Mouse (Mus musculus) kidney, adult 2 months (tissue): ENCODE measurements around the gene Zfp626. TPM values are rescaled to one million over a fixed set of nuclear protein-coding genes. Genes with fewer than 3 reads are reported as not detected.
A peak's percentile ranks its signal among the peaks of the same experiment; 100 is the strongest.
"Not testable (repeated sequence)": the region's sequence is repeated elsewhere in the genome, so short reads cannot be mapped to it uniquely, and the experiment has no call there.

Experiments
- DNase-seq: peaks from one replicate; pipeline ENCODE4 v3.0.0; 2021
- H3K27ac ChIP-seq: fragments of 200-500 bp; 2 replicates; pipeline ENCODE4 v1.5.1; 2012; ENCODE audit warnings: low read depth, low read length, control low read depth, inconsistent platforms; ENCODE audit not compliant: insufficient read depth
- H3K27me3 ChIP-seq: fragments of 200-500 bp; replicated peaks from 2 replicates; pipeline ENCODE4 v1.6.1; 2012; ENCODE audit warnings: mild to moderate bottlenecking, moderate library complexity, low read length, inconsistent platforms; ENCODE audit not compliant: control insufficient read depth, insufficient read depth
- H3K36me3 ChIP-seq: fragments of 200-500 bp; 2 replicates; pipeline ENCODE4 v1.6.1; 2012; ENCODE audit warnings: mild to moderate bottlenecking, moderate library complexity, low read length, inconsistent platforms; ENCODE audit not compliant: control insufficient read depth, insufficient read depth
- H3K4me1 ChIP-seq: fragments of 200-500 bp; 2 replicates; pipeline ENCODE4 v1.6.1; 2011; ENCODE audit warnings: low read length; ENCODE audit not compliant: control insufficient read depth, insufficient read depth
- H3K4me3 ChIP-seq: fragments of 200-500 bp; 2 replicates; pipeline ENCODE4 v1.5.1; 2011; ENCODE audit warnings: mild to moderate bottlenecking, low read depth, low read length, control low read depth; ENCODE audit not compliant: insufficient read depth
- CTCF ChIP-seq: fragments of 200-500 bp; conservative IDR thresholded peaks from 2 replicates; pipeline ENCODE4 v1.5.1; 2011; ENCODE audit warnings: low read depth, mild to moderate bottlenecking, control low read depth, low read length, moderate library complexity, mixed read lengths; ENCODE audit not compliant: insufficient read depth, insufficient read length
- POLR2A ChIP-seq: fragments of 200-500 bp; IDR thresholded peaks from one replicate; pipeline ENCODE4 v1.6.1; 2011; ENCODE audit warnings: low read depth, low read length, control low read depth
- WGBS: fragments of 180-500 bp; shearing (Covaris S2); methylation state at CpG from one replicate; pipeline ENCODE4 v1.1.7; 2018; 5-methylcytosine and 5-hydroxymethylcytosine counted together
- polyA plus RNA-seq: library from polyadenylated mRNA; depleted of rRNA; stranded (reverse); fragments of >200 nt; gene quantifications from 2 replicates; pipeline ENCODE4 v1.2.3, GENCODE M21; 2012

Gene Zfp626
- polyA plus RNA-seq, 1 experiment, result 0.88 TPM

DNA sequence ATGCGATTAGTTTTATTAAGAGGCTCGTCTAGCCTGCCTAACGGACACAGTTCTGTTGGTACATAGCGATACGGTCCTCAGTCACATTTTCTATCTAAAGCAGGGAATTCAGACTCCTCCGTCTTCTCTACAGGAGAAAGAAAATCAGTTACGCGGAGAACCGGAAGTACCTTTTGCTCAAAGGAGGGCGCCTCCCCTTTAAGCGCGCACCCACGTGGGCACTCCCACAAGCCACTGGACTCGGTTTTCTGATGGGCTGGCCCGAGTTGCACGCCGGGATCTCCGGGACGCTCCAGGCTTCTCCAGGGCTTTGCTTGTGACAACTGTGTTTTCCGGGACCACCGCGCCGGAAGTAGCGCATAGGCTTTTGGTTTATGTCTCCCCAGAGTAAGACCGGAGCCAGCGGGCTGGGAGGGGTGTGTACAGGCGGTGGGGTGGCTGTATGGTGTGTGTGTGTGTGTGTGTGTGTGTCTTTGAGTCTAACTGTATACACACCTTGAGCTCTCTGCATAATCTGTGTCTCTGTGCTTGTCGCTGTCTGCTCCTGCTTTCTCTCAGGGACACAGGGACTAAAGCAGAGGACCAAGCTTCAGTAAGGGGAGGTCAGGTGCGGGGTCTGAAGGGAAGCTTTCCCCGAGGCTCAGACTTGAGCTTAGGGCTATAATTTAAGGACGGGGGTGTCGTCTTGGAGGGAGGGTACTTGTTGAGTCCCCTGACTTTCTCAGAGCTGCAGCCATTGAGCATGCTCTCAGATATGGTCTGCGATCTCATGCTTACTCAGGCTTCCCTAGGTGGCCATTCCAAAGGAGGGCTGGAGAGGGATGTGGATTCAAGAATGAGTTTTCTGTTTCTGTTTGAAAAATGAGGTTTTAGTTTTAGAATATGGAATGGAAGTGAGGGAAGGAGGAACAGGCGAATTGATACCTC lies 31.6 kb downstream of the Zfp626 start, which contains the start of gene Zfp59:
Zfp59 (plus strand) TSS at position 285 of the 927 bp plus-strand sequence.
- Histone ChIP-seq H3K4me3 (peak within 1 kb of the TSS; percentile 88), H3K27me3 (no peaks in the 10 kb centered on the region), H3K4me1 (no peaks in the 10 kb centered on the region), H3K27ac (peak within 1 kb of the TSS; percentile 19; the same call in 1 of the 2 replicates), H3K36me3 (no peaks in the 10 kb centered on the region)
- TF ChIP-seq CTCF, result no peak
- no peak for TF ChIP-seq POLR2A
- DNase-seq, result peak; percentile 95
- whole genome bisulfite sequencing, result 2% methylated on average over 34 of the region's 34 CpGs

DNA sequence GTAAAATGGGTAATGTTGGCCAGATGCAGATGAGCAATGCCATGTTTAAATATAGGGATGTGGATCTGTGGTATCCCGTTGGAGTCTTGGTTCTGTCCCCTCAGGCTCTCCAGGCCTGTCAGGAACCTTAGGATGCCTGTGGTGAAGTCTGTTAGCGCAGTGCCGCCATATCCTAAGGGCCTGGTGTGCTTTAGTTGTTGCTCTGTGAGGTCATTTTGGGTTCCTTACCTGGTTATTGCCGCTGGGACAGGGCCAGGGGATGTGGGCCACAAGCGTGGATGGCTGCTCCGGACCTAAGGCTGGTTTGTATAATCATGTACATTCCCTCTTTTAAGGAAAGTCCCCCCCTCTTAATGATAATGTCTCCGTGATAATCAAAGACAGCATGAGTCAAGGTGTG lies 32.6 kb downstream of the Zfp626 start:
- TF ChIP-seq POLR2A (no peak), CTCF (no peak)

DNA sequence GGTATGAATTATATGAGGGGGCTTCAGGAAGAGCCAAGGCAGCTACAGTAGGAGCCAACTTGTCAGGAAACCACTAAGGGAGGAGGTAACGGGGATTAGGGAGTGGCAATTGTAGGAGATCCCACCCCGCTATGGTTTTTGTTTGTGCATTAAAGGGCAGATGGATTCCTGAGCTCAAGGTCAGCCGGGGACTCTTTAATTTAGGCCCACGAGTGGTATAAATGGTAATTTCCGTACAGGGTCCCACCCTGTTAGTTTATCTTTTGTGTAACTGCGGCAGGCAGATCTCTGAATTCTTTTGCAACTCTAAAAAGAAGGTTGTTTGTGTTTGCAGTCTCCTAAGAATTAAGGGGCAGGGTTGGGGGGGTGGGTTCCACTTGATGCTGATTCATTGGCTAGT lies 33.1 kb downstream of the Zfp626 start:
- Histone ChIP-seq H3K36me3 (no peaks in the 10 kb centered on the region), H3K4me3 (no peak overlapping the region), H3K27me3 (no peaks in the 10 kb centered on the region), H3K27ac (no peak overlapping the region), H3K4me1 (no peaks in the 10 kb centered on the region)
- TF ChIP-seq CTCF (no peak), POLR2A (no peak)
- 92% methylated on average over 6 of the region's 6 CpGs for WGBS
- DNase-seq, result no peak

More for the DNA sequence above, 32.6 kb downstream of the Zfp626 start:
- no peaks in the 10 kb centered on the region for H3K36me3 ChIP-seq
- H3K4me3 ChIP-seq, result no peak overlapping the region
- no peak for DNase-seq
- 97% methylated on average over 7 of the region's 7 CpGs for WGBS
- no peak overlapping the region for H3K27ac ChIP-seq
- H3K4me1 ChIP-seq, result no peaks in the 10 kb centered on the region
- no peaks in the 10 kb centered on the region for H3K27me3 ChIP-seq

DNA sequence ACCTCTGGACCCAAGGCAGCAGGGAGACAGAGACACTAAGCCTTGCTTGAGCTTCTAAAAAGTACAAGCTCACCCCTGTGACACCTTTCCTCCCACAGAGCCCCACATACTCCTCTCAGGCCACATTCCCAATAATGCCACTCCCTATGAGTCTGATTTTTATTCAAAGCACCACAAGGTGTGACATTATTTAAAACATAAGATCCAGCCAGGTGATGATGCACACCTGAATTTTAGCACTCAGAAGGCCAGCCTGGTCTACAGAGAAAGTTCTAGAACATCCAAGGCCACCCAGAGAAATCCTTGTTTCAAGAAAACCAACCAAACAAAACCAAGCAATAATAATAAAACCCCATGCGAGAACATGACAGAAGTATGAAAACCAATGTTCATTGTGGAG lies 50.2 kb downstream of the Zfp626 start, which contains the start of gene Zfp607a:
Zfp607a (plus strand) TSS at position 301 of the 400 bp plus-strand sequence.
- WGBS, result 95% methylated on average over 1 of the region's 1 CpGs

DNA sequence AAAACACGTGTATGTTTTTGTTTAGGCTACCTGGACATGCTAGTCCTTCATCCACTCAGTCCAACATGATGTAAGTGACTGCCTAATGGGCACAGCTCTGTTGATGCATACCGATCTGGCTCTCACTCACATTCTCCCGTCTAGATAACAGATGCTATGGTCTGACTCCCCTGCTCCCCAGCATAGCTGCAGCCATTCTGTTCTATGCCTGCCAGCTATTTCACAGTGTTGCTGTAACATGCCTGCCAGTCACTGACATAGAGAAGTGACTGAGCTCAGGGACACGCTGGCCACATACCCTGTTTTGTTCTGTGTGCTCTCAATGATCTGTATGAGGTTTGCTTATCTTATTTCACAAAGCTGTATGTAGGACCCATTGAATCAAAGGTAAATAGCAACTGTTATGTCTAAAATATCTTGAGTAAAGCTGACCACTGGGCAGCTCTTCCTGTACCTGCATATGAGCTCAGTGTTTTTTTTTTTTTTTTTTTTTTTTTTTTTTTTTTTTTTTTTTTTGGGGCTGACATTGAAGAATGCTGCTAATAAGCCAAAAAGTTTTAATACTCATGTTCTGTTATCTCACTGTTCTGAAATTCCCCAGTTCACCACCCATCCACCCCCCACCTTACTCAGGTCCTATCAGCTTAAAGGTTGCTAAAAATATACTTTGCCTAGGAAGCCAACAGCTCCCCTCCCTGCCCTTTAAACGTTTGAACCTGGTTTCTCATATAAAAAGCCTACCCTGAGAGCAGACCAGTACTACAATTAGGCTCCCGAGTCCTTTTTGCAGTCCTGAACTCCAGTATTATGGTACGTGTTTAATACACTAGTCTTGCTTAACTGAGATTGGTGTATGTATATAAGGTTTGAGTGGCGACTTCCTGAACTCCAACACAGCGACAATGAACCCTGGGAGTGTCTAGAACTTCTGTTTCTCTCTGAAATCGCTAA lies 52.6 kb downstream of the Zfp626 start:
- no peak for DNase-seq
- TF ChIP-seq CTCF, result no peak
- TF ChIP-seq POLR2A, result no peak
- Histone ChIP-seq H3K4me1 (no peaks in the 10 kb centered on the region; the same call in 1 of the 2 replicates), H3K27ac (peak overlapping the region; percentile 64), H3K4me3 (peak overlapping the region; percentile 87), H3K36me3 (peaks cover 2% of the 10 kb centered on the region), H3K27me3 (no peaks in the 10 kb centered on the region)
- WGBS, result 21% methylated on average over 10 of the region's 10 CpGs

More for the DNA sequence above, 50.2 kb downstream of the Zfp626 start, which contains the start of gene Zfp607a:
- Histone ChIP-seq H3K27me3 (no peaks in the 10 kb centered on the region), H3K4me1 (no peaks in the 10 kb centered on the region; the same call in 1 of the 2 replicates), H3K36me3 (0 out of 2 replicates have a peak, but pooled peaks cover 2% of the 10 kb centered on the region), H3K4me3 (no peak within 1 kb of the TSS), H3K27ac (no peak within 1 kb of the TSS)
- no peak for DNase-seq
- TF ChIP-seq CTCF, result no peak
- no peak for TF ChIP-seq POLR2A

DNA sequence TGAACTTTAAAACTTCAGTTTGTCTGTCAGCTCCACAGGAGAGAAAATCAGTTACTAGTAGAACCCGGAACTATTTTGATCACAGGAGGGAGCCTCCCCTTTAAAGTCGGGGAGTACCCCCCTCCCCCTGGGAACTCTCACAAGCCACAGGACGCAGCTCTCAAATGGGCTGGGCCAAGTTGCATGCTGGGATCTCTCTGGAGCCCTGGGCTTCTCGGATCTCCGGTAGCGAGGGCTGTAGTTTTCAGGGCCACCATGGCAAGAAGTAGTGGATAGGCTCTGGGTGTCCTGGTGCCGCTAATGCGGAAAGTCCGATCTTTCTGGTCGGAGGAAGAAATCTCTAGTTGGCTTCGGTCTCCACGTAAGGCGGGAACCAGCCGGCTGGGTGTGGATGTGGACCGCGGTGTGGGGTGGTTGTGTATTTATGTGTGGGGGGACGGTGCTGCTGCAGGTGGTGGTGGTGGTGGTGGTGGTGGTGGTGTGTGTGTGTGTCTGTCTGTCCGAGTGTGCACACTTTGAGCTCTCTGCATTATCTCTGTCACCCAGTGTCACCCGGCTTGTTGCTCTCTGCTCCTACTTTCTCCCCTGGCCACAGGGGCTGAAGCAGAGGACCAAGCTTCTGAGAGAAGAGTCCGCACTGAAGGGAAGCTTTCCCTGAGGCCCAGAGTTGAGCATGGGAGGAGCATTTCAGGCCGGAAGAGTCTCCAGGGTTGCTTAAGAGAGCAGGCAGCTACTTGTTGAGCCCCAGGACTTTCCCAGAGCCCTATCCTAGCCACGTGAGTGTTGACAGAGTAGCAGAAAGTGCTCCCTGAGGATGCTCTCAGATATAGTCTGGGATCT lies 53.6 kb downstream of the Zfp626 start:
- no peaks in the 10 kb centered on the region for H3K27me3 ChIP-seq
- peak overlapping the region; percentile 87 for H3K4me3 ChIP-seq
- TF ChIP-seq POLR2A (no peak), CTCF (no peak)
- H3K36me3 ChIP-seq, result peaks cover 4% of the 10 kb centered on the region
- peak; percentile 89 for DNase-seq
- under 1% methylated on average over 22 of the region's 22 CpGs for WGBS
- H3K4me1 ChIP-seq, result no peaks in the 10 kb centered on the region; the same call in 1 of the 2 replicates
- H3K27ac ChIP-seq, result peak overlapping the region; percentile 64

DNA sequence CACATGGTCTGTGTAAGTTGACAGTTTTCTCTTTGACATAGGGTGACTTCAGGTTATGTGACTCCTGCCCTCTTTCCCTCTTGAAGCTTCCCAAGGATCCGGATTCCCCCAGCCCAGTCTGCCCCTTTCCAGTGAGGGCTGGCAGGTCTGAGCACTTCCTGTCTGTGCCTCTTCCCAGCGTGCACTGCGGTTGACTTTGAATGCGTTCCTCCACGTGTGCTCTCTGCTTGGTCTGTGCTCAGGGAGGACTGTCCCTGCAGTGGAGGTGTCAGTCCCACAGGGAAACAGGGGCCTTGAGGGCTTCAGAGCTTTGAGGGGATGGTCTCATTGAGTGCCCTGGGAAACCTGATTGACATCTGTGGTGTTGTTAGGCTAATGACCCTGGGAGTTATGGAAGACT lies 55.6 kb downstream of the Zfp626 start:
- H3K4me3 ChIP-seq, H3K27me3 ChIP-seq, H3K4me1 ChIP-seq, H3K36me3 ChIP-seq, H3K27ac ChIP-seq, DNase-seq: not testable (repeated sequence)
- 82% methylated on average over 5 of the region's 5 CpGs for WGBS
